Mouse (Mus musculus): ENCODE measurements around the gene Gm30191. TPM values are rescaled to one million over a fixed set of nuclear protein-coding genes. Genes with fewer than 3 reads are reported as not detected.
A peak's percentile ranks its signal among the peaks of the same experiment; 100 is the strongest.

Gene Gm30191
- polyA plus RNA-seq, 1 experiment, result 0.64 TPM

DNA sequence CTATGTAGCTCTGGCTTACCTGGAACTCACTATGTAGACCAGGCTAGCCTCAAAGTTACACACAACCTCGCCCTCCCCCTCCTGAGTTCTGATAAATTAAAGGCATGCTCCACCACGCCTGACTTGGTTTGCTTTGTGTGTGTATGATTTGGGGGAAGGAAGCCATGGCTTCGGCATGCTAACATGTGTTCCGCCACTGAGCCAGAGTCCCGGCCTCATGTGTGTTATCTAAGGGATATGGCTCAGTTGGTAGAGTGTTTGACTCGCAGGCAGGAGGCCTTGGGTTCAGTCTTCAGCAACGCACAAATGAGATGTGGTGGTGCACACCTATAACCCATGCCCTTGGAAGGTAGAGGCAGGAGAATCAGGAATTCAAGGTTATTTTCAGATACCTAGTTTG, 25.2 kb downstream of the Gm30191 start:
- no peak for DNase-seq (ENCODE audit: low read depth)
- TF ChIP-seq CTCF (IDR thresholded peaks at IDR 0.05; ENCODE audit: borderline replicate concordance, extremely low read depth, insufficient read depth, insufficient read length) (no peak), POLR2A (IDR thresholded peaks at IDR 0.05; ENCODE audit: borderline replicate concordance, extremely low read depth, insufficient read depth, insufficient read length, poor library complexity, severe bottlenecking) (no peak)

DNA sequence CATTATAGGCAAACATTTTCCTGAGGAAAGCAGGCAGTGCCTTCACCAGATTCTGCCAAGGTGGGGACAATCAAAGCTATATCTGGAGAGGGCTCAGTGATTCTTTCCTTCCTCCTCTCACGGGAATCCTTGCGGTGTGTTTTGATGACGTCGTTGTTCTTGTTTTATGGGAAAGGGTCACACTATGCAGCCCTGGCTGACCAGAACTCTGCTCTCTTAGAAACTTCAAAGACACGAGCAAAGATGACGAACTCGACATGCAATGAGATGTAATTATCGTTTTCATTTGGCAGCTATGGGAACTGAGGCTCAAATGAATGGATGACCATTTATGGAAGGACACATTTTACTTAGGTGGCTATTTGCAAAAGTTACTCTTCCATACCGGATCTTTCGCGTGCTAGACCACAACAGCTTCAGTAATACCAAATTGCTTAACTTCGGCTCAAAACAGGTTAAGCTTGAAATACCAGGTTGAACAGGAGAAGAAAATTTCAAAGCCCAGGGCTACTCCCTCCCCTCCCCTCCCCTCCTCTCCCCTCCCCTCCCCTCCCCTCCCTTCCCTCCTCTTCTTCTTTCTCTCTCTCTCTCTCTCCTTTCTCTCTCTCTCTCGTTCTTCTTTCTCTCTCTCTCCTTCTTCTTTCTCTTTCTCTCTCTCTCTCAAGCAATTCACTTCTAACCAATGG, 26.1 kb downstream of the Gm30191 start:
- TF ChIP-seq POLR2A (IDR thresholded peaks at IDR 0.05; ENCODE audit: borderline replicate concordance, extremely low read depth, insufficient read depth, insufficient read length, poor library complexity, severe bottlenecking) (no peak), CTCF (IDR thresholded peaks at IDR 0.05; ENCODE audit: borderline replicate concordance, extremely low read depth, insufficient read depth, insufficient read length) (no peak)

DNA sequence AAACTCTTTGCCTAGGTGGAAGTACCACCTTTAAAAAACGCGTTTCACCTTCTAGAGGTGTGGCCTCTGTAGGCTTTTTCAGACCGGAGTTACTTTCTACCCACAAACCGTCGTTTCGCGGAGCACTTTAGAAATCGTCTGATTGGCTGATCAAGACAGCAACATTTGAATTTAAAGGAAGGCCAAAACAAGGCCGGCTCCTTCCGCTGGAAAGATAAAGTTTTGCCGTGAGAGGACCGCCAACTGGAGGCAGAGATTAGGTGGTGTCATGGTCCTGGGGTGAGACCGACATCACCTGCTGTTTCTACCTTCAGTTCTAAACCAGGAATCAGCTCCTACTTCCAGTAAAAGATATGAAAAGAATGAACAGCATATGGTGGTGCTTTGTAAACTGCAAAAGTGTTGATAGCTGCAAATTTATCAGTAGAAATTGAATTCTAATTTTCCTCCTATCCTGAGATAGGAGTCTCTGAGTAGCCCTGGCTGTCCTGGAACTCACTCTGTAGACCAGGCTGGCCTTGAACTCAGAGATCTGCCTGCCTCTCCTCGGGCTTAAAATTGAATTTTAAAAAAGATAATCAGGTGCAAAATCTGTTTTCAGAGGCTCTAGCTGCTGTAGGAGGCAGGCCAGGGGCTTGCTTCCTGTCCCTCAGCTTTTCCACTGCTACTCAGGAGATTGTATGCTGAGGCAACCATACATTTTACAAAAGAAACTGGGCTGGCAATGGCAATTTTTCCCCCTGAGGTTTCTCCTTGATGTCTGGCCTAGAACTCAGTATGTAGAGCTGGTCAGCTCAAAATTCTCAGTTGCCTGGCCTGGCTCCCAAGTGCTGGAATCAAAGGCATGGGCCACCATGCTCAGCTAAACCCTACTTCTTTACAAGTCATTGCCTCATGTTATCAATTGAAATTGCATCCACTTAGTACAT, 26.9 kb downstream of the Gm30191 start:
- TF ChIP-seq CTCF (IDR thresholded peaks at IDR 0.05; ENCODE audit: borderline replicate concordance, extremely low read depth, insufficient read depth, insufficient read length), result no peak
- no peak for TF ChIP-seq POLR2A (IDR thresholded peaks at IDR 0.05; ENCODE audit: borderline replicate concordance, extremely low read depth, insufficient read depth, insufficient read length, poor library complexity, severe bottlenecking)

More for the DNA sequence above, 26.1 kb downstream of the Gm30191 start:
- no peak for DNase-seq (ENCODE audit: low read depth)

DNA sequence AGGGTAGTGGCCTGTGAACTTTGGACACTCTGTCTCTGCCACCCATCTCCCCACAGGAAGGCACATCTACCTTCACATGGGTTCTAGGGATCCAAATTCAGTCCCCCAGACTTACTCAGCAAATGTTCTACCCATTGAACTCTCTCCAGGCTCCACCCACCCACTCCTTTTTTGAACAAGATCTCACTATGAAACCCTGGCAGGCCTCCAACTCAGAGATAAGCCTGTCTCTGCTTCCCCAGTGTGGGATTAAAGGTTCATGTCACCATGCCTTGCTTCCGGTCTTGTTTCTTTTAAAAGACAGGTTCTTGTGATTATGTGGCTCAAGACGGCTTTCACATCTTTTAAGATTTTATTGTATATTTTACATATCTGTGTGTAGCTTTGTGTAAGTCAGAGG, 38.2 kb downstream of the Gm30191 start:
- DNase-seq (ENCODE audit: low read depth), result no peak
- TF ChIP-seq POLR2A (IDR thresholded peaks at IDR 0.05; ENCODE audit: borderline replicate concordance, extremely low read depth, insufficient read depth, insufficient read length, poor library complexity, severe bottlenecking) (no peak), CTCF (IDR thresholded peaks at IDR 0.05; ENCODE audit: borderline replicate concordance, extremely low read depth, insufficient read depth, insufficient read length) (no peak)

More for the DNA sequence above, 26.9 kb downstream of the Gm30191 start:
- DNase-seq (ENCODE audit: low read depth), result no peak

DNA sequence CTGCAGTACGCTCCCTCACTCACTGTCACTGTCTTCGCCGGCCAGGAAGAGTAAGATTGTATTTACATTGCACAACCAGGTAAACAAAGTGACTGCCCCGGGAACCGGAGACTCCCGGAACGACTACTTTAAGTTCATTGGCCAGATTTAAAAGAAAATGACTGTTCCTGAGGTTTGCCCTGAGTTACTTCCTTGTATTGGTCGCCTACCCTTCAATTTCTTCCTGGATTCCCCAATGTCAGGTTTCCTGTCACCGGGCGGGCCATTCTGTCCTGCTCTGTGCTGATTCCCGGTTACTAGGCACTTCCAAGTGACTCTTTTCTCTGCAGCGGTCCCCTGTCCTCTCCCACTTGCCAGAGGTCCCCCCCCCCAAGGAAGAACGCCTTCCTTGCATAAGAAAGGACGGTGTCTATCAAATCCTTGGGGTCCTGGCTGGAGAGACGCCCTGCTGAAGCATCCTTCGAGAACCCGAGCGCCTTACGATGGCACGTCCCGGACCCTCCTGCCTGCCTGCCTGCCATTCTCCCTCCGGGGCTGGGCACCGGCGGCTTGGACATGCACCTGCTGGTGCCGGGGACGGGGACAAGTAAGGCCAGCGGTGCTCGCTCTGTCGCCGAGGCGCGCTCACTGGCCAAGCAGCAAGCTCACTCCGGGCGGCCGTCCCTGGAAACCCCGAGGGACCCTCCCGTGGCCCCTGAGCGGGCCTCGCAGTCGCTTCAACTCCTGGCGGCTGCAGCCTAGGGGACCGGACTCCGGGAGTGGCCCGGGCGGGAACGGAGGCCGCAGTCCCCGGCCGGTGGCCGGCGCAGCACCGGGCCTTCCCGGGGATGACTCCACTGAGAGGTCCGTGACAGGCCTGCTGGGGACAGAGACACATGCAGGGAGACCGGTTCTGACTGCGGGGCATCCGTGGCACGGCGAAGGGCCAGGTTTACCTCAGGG, 39.8 kb downstream of the Gm30191 start:
- DNase-seq (ENCODE audit: low read depth), result no peak
- TF ChIP-seq CTCF (IDR thresholded peaks at IDR 0.05; ENCODE audit: borderline replicate concordance, extremely low read depth, insufficient read depth, insufficient read length) (no peak), POLR2A (IDR thresholded peaks at IDR 0.05; ENCODE audit: borderline replicate concordance, extremely low read depth, insufficient read depth, insufficient read length, poor library complexity, severe bottlenecking) (no peak)

DNA sequence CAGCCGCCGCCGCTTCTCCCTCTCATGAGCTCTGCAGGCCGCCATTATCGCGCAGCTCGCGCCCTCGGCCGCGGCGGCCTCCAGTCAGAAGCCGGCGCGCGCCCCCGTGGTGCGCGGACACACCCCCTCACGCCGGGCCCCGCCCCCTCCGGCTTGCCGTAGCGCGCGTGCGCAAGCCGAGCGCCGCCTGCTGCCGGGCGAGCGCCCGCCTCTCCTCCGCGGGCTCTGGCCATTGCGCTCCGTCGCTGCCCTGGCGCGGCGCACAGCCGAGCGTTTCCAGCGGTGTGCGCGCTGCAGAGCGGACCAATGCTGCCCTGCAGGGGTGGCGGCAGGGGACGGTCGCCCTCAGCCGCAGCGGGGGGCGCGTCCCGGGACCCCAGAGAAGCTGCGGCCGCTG, 40.4 kb downstream of the Gm30191 start:
- DNase-seq (ENCODE audit: low read depth), result peak; percentile 97
- peak; percentile 97 for TF ChIP-seq POLR2A (IDR thresholded peaks at IDR 0.05; ENCODE audit: borderline replicate concordance, extremely low read depth, insufficient read depth, insufficient read length, poor library complexity, severe bottlenecking)
- TF ChIP-seq CTCF (IDR thresholded peaks at IDR 0.05; ENCODE audit: borderline replicate concordance, extremely low read depth, insufficient read depth, insufficient read length), result peak; percentile 22; the same call in 1 of the 2 replicates

DNA sequence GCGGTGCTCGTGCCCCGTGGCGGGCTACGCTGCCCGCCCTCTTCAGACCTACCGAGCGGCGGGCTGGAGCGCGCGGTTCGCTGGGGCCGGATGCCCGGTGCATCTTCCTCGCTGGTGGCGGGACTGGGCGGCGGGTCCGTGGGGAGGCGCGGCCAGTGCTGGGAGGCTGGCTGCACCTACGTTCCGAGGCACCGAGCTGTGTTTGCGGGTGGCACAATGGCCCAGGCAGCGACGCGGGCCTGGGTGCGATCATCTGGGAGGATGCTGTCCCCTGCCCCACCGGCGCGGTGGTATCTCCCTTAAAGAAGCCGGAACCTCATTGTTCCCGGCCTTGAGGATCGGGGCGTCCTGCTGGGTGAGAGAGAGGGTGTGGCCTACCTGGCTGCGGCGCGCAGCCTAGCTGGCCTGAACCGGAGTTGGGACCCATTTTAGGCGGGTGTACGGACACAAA, 40.9 kb downstream of the Gm30191 start, which contains the start of gene Pdik1l:
Gene Pdik1l, minus strand, starts transcription at position 321 of the 451 bp plus-strand sequence.
- DNase-seq (ENCODE audit: low read depth), result peak; percentile 94
- TF ChIP-seq CTCF (IDR thresholded peaks at IDR 0.05; ENCODE audit: borderline replicate concordance, extremely low read depth, insufficient read depth, insufficient read length) (no peak), POLR2A (IDR thresholded peaks at IDR 0.05; ENCODE audit: borderline replicate concordance, extremely low read depth, insufficient read depth, insufficient read length, poor library complexity, severe bottlenecking) (no peak; the same call in 1 of the 2 replicates)

DNA sequence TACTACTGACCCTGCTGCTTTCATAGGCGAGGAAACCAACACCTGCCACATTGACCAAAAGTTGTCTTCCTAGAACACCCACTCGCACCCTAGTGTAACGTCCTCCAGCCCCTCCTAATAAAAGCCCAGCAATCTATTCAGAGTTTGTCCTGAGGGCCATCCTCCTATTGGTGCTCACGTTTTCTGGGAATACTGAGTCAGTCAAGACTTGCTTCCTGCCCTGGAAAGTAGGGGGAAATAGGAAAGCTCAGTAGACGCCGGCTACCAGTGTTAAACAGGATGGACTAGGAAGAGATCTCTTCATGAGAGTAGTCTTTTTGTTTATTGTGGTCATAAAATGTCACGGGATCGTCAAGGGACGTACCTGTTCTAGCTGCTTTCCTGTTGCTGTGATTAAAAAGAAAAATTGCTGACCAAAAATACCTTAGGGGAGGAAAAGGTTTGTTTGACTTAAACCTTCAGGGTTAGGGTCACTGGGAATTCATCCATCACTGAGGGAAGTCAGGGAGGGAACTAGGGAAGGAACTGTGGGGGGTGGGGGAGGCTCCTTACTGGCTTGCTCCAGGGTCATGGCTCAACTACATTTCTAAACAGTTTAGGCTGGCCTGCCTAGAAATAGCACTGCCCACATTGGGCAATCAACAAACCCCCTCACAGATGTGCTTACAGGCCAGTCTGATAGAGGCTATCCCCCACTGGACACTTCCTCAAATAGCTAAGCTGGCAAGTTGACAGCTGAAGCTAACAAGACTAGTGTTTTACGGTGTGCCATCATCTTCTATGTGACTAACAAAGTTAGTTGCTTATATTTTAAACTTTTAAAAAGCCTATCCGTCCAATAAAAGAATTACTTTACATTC, 41.9 kb downstream of the Gm30191 start:
- TF ChIP-seq POLR2A (IDR thresholded peaks at IDR 0.05; ENCODE audit: borderline replicate concordance, extremely low read depth, insufficient read depth, insufficient read length, poor library complexity, severe bottlenecking) (no peak), CTCF (IDR thresholded peaks at IDR 0.05; ENCODE audit: borderline replicate concordance, extremely low read depth, insufficient read depth, insufficient read length) (no peak)
- DNase-seq (ENCODE audit: low read depth), result peak; percentile 7

DNA sequence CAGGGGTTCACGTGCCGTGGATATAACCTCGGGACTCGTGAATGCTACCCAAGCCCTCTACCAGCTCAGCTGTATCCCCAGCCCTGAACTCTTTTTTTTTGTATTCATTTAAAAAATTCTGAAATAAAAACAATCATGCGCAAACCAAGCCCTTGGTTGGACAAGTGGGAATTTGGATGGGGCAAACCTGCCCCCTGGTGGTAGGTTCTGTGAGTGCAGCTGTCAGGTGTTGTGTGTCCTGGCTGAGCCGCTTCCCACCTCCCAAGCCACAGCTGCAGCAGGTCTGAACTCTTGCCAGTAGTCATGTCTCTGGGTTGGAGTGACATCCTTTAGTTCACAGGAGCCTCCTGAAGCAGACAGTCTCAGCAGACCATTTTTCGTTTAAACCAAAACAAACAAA, 45.3 kb downstream of the Gm30191 start:
- DNase-seq (ENCODE audit: low read depth), result peak; percentile 83
- TF ChIP-seq POLR2A (IDR thresholded peaks at IDR 0.05; ENCODE audit: borderline replicate concordance, extremely low read depth, insufficient read depth, insufficient read length, poor library complexity, severe bottlenecking) (no peak), CTCF (IDR thresholded peaks at IDR 0.05; ENCODE audit: borderline replicate concordance, extremely low read depth, insufficient read depth, insufficient read length) (peak; percentile 95)
